Mouse (Mus musculus): Measurements from ENCODE around the gene Wrap53. TPM values are rescaled to one million over a fixed set of nuclear protein-coding genes. Genes with fewer than 3 reads are reported as not detected.
A peak's percentile ranks its signal among the peaks of the same experiment; 100 is the strongest.

Gene Wrap53
- polyA plus RNA-seq, 1 experiment from 2014 or later: 29.3 TPM

DNA sequence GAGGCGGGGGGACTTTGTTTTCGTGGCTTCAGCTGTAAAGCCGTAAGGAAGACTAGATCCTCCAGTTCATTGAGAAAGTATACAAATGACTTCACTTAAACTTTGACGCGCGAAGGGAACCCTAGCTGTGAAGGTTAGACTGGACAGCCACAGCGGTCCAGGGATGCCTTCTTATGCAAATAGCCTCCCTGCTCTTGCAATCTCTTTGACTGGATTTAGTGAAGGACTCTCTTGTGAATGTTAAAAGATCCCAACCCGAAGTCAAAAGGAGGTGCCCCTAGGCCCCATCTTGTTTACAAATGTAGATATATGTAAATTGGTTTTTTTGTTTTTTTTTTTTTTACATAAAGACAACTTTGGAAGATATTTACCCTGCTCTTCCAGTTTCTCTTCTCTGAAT is 1.8 kb upstream of the Wrap53 start:
- Histone ChIP-seq H3K9me3 (replicated peaks; ENCODE audit: control insufficient read depth, low read length) (no peaks in the 10 kb centered on the region), H3K4me3 (ENCODE audit: low read depth, low read length) (peak overlapping the region; percentile 66), H3K9ac (ENCODE audit: low read length) (peak overlapping the region; percentile 82), H3K4me1 (ENCODE audit: control insufficient read depth, insufficient read depth, low read length) (peaks cover 22% of the 10 kb centered on the region), H3K36me3 (ENCODE audit: control insufficient read depth, insufficient read depth, low read length) (peaks cover 15% of the 10 kb centered on the region; the same call in 1 of the 2 replicates), H3K4me2 (ENCODE audit: low read length) (peak overlapping the region; percentile 68), H3K27ac (ENCODE audit: low read depth, low read length) (peak overlapping the region; percentile 92), H3K27me3 (replicated peaks; ENCODE audit: control insufficient read depth, insufficient read depth, low read length) (no peaks in the 10 kb centered on the region)
- ATAC-seq: no peak
- 0% methylated on average over 8 of the region's 8 CpGs for WGBS
- DNase-seq (ENCODE audit: low spot score): no peak

GRCm38 (mm10) chr11:69581147-69581688 is 1.2 kb upstream of the Wrap53 start:
- peak; percentile 97 for DNase-seq (ENCODE audit: low spot score)
- peak; percentile 82 for ATAC-seq
- H3K4me1 ChIP-seq (ENCODE audit: control insufficient read depth, insufficient read depth, low read length): peaks cover 22% of the 10 kb centered on the region
- H3K36me3 ChIP-seq (ENCODE audit: control insufficient read depth, insufficient read depth, low read length): peaks cover 15% of the 10 kb centered on the region; the same call in 1 of the 2 replicates
- H3K4me3 ChIP-seq (ENCODE audit: low read depth, low read length): peak overlapping the region; percentile 66
- peak overlapping the region; percentile 68 for H3K4me2 ChIP-seq (ENCODE audit: low read length)
- under 1% methylated on average over 36 of the region's 36 CpGs for WGBS
- H3K27ac ChIP-seq (ENCODE audit: low read depth, low read length): peak overlapping the region; percentile 92
- no peaks in the 10 kb centered on the region for H3K27me3 ChIP-seq (replicated peaks; ENCODE audit: control insufficient read depth, insufficient read depth, low read length)
- H3K9me3 ChIP-seq (replicated peaks; ENCODE audit: control insufficient read depth, low read length): no peaks in the 10 kb centered on the region
- peak overlapping the region; percentile 82 for H3K9ac ChIP-seq (ENCODE audit: low read length)

GRCm38 (mm10) chr11:69580572-69581146 is 604 bp upstream of the Wrap53 start:
- 0 out of 2 replicates have a peak, but pooled peaks have one; percentile 1 for ATAC-seq
- Histone ChIP-seq H3K4me2 (ENCODE audit: low read length) (peak overlapping the region; percentile 68), H3K27me3 (replicated peaks; ENCODE audit: control insufficient read depth, insufficient read depth, low read length) (no peaks in the 10 kb centered on the region), H3K4me3 (ENCODE audit: low read depth, low read length) (peak overlapping the region; percentile 66), H3K36me3 (ENCODE audit: control insufficient read depth, insufficient read depth, low read length) (peaks cover 21% of the 10 kb centered on the region), H3K9me3 (replicated peaks; ENCODE audit: control insufficient read depth, low read length) (no peaks in the 10 kb centered on the region), H3K4me1 (ENCODE audit: control insufficient read depth, insufficient read depth, low read length) (peaks cover 22% of the 10 kb centered on the region), H3K27ac (ENCODE audit: low read depth, low read length) (peak overlapping the region; percentile 92), H3K9ac (ENCODE audit: low read length) (peak overlapping the region; percentile 82)
- no peak for DNase-seq (ENCODE audit: low spot score)
- under 1% methylated on average over 25 of the region's 25 CpGs for WGBS

- 2% methylated on average over 39 of the region's 39 CpGs for WGBS
- H3K9ac ChIP-seq (ENCODE audit: low read length): peak overlapping the region; percentile 82
- ATAC-seq (peak; percentile 92), DNase-seq (ENCODE audit: low spot score) (peak; percentile 99)
- H3K9me3 ChIP-seq (replicated peaks; ENCODE audit: control insufficient read depth, low read length): no peaks in the 10 kb centered on the region
- H3K36me3 ChIP-seq (ENCODE audit: control insufficient read depth, insufficient read depth, low read length): peaks cover 29% of the 10 kb centered on the region
- peak overlapping the region; percentile 72 for H3K4me3 ChIP-seq (ENCODE audit: low read depth, low read length)
- H3K27me3 ChIP-seq (replicated peaks; ENCODE audit: control insufficient read depth, insufficient read depth, low read length): no peaks in the 10 kb centered on the region
- peak overlapping the region; percentile 85 for H3K4me2 ChIP-seq (ENCODE audit: low read length)
- H3K4me1 ChIP-seq (ENCODE audit: control insufficient read depth, insufficient read depth, low read length): peaks cover 22% of the 10 kb centered on the region
- peak overlapping the region; percentile 92 for H3K27ac ChIP-seq (ENCODE audit: low read depth, low read length)
These were observed 682 bp downstream of the Wrap53 start for GRCm38 (mm10) chr11:69579128-69580017.

DNA sequence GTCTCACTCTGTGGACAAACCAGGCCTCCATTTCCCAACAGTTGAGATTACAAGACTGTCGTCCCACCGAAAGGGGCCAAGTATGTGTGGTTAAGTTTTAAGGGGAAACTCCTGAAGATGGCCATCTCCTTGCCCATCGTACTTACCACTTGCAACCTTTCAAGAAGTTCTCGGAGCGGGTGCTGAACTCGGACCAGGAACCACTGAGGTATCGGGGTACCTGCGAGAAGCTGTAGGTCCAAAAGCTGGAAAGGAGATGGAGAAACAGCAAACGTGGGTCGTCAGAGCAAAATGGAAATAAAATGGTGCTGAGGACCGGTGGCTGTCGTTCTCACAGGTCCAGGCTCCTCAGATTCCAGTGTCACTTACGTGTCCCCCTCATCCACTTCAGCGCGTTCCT is 1.8 kb downstream of the Wrap53 start:
- H3K9me3 ChIP-seq (replicated peaks; ENCODE audit: control insufficient read depth, low read length): no peaks in the 10 kb centered on the region
- DNase-seq (ENCODE audit: low spot score) (no peak), ATAC-seq (no peak)
- peak overlapping the region; percentile 72 for H3K4me3 ChIP-seq (ENCODE audit: low read depth, low read length)
- peak overlapping the region; percentile 82 for H3K9ac ChIP-seq (ENCODE audit: low read length)
- no peak overlapping the region for H3K27ac ChIP-seq (ENCODE audit: low read depth, low read length)
- peak overlapping the region; percentile 85 for H3K4me2 ChIP-seq (ENCODE audit: low read length)
- peaks cover 30% of the 10 kb centered on the region for H3K36me3 ChIP-seq (ENCODE audit: control insufficient read depth, insufficient read depth, low read length)
- H3K27me3 ChIP-seq (replicated peaks; ENCODE audit: control insufficient read depth, insufficient read depth, low read length): no peaks in the 10 kb centered on the region
- H3K4me1 ChIP-seq (ENCODE audit: control insufficient read depth, insufficient read depth, low read length): peaks cover 22% of the 10 kb centered on the region
- 12% methylated on average over 15 of the region's 15 CpGs for WGBS

GRCm38 (mm10) chr11:69576307-69576706 is 3.7 kb downstream of the Wrap53 start:
- no peaks in the 10 kb centered on the region for H3K27me3 ChIP-seq (replicated peaks; ENCODE audit: control insufficient read depth, insufficient read depth, low read length)
- 78% methylated on average over 5 of the region's 5 CpGs for WGBS
- no peak overlapping the region for H3K4me3 ChIP-seq (ENCODE audit: low read depth, low read length)
- ATAC-seq (no peak), DNase-seq (ENCODE audit: low spot score) (no peak)
- peaks cover 17% of the 10 kb centered on the region for H3K4me1 ChIP-seq (ENCODE audit: control insufficient read depth, insufficient read depth, low read length)
- H3K9ac ChIP-seq (ENCODE audit: low read length): 0 out of 2 replicates have a peak overlapping the region, but pooled peaks have one; percentile 7
- H3K4me2 ChIP-seq (ENCODE audit: low read length): no peak overlapping the region
- no peaks in the 10 kb centered on the region for H3K9me3 ChIP-seq (replicated peaks; ENCODE audit: control insufficient read depth, low read length)
- H3K27ac ChIP-seq (ENCODE audit: low read depth, low read length): no peak overlapping the region
- peaks cover 35% of the 10 kb centered on the region for H3K36me3 ChIP-seq (ENCODE audit: control insufficient read depth, insufficient read depth, low read length)

DNA sequence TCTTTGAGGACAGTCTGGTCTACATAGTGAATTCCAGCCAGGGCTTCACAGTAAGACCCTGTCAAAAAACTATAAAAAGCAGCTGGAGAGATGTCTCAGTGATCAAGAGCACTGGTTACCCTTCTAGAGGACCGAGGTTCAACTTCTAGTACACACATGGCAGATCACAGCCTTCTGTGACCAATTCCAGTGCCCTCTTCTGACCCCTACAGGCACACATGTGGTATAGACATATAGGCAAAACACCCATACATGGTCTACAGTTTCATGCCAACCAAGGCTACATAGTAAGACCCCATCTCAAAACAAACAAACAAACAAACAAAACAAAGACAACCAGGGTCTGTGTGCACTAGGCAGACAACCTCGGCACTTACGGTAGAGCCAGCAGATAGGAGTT is 4.8 kb downstream of the Wrap53 start:
- DNase-seq (ENCODE audit: low spot score) (peak; percentile 56), ATAC-seq (no peak)
- Histone ChIP-seq H3K27me3 (replicated peaks; ENCODE audit: control insufficient read depth, insufficient read depth, low read length) (no peaks in the 10 kb centered on the region), H3K4me2 (ENCODE audit: low read length) (no peak overlapping the region), H3K4me3 (ENCODE audit: low read depth, low read length) (no peak overlapping the region), H3K9ac (ENCODE audit: low read length) (no peak overlapping the region), H3K27ac (ENCODE audit: low read depth, low read length) (no peak overlapping the region), H3K9me3 (replicated peaks; ENCODE audit: control insufficient read depth, low read length) (no peaks in the 10 kb centered on the region), H3K4me1 (ENCODE audit: control insufficient read depth, insufficient read depth, low read length) (peaks cover 17% of the 10 kb centered on the region), H3K36me3 (ENCODE audit: control insufficient read depth, insufficient read depth, low read length) (peaks cover 46% of the 10 kb centered on the region)
- WGBS: 70% methylated on average over 3 of the region's 3 CpGs

DNA sequence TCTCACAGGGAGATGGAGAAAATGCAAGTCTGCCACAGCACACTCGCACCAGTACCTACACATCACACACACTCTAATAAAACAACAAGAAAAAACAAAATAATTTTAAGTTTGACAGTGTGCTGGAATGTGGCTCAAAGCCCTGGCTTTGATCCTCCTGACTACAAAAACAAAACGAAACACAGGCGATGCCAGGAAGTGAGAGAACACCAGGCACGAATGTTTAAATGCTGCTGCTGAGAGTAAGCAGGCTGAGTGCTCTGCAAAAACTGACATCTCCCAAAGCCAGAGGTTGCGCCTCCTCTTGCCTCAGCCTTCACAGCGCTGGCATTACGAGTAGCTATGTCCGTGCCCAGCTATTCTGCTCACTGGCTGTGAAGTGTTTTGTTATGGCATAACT is 14.9 kb downstream of the Wrap53 start:
- H3K9me3 ChIP-seq (replicated peaks; ENCODE audit: control insufficient read depth, low read length): no peaks in the 10 kb centered on the region
- H3K4me2 ChIP-seq (ENCODE audit: low read length): no peak overlapping the region
- H3K27ac ChIP-seq (ENCODE audit: low read depth, low read length): no peak overlapping the region
- DNase-seq (ENCODE audit: low spot score): no peak
- peaks cover 59% of the 10 kb centered on the region for H3K36me3 ChIP-seq (ENCODE audit: control insufficient read depth, insufficient read depth, low read length)
- peaks cover 16% of the 10 kb centered on the region for H3K4me1 ChIP-seq (ENCODE audit: control insufficient read depth, insufficient read depth, low read length)
- H3K27me3 ChIP-seq (replicated peaks; ENCODE audit: control insufficient read depth, insufficient read depth, low read length): no peaks in the 10 kb centered on the region
- WGBS: 84% methylated on average over 8 of the region's 8 CpGs
- H3K4me3 ChIP-seq (ENCODE audit: low read depth, low read length): no peak overlapping the region
- ATAC-seq: no peak
- no peak overlapping the region for H3K9ac ChIP-seq (ENCODE audit: low read length)

All from forebrain, embryonic 14.5 days (tissue).